Mouse (Mus musculus) liver, embryonic 14.5 days (tissue): Measurements from ENCODE around the gene 1700017D01Rik.

Experiments
- CTCF ChIP-seq: IDR thresholded peaks from 2 replicates; pipeline ENCODE4 v1.5.1; 2016; ENCODE audit warnings: antibody characterized with exemption, low read depth, control low read depth
- EP300 ChIP-seq: IDR thresholded peaks from 2 replicates; pipeline ENCODE4 v1.6.1; 2016; ENCODE audit warnings: antibody characterized with exemption, low read depth

GRCm38 (mm10) chr19:11060900-11061299 is 69.8 kb downstream of the 1700017D01Rik start:
- TF ChIP-seq CTCF (no peak), EP300 (no peak)
